Mouse (Mus musculus) midbrain, embryonic 11.5 days (tissue): ENCODE measurements at regions not wholly inside any gene's neighbourhood (a gene's known extent, or its start where the extent isn't known, plus 50 kb on each side); places are given as distances from the start of the nearest gene placed in this dataset.

ENCODE experiments used
- ATAC-seq: fragments of 200-750 bp; cut with Nextera tagmentation; 2 replicates; pipeline ENCODE4 v1.8.0; 2017; ENCODE audit warnings: moderate TSS enrichment, moderate library complexity; ENCODE audit not compliant: low FRiP score
- DNase-seq: peaks from one replicate; pipeline ENCODE4 v3.0.0; 2015; ENCODE audit warnings: low spot score; ENCODE audit errors: missing footprints
- H3K27ac ChIP-seq: fragments of 300-500 bp; sonication (generic); 2 replicates; pipeline ENCODE4 v1.5.1; 2014; ENCODE audit warnings: low read depth, low read length
- H3K27me3 ChIP-seq: fragments of 300-500 bp; sonication (generic); 2 replicates; pipeline ENCODE4 v1.6.1; 2014; ENCODE audit warnings: mild to moderate bottlenecking, low read length, moderate library complexity, mixed read lengths; ENCODE audit not compliant: control insufficient read depth, insufficient read depth
- H3K36me3 ChIP-seq: fragments of 300-500 bp; sonication (generic); 2 replicates; pipeline ENCODE4 v1.6.1; 2014; ENCODE audit warnings: mild to moderate bottlenecking, low read length, moderate library complexity, mixed read lengths; ENCODE audit not compliant: control insufficient read depth, insufficient read depth
- H3K4me1 ChIP-seq: fragments of 300-500 bp; sonication (generic); 2 replicates; pipeline ENCODE4 v1.6.1; 2014; ENCODE audit warnings: low read length; ENCODE audit not compliant: control insufficient read depth, insufficient read depth
- H3K4me2 ChIP-seq: fragments of 300-500 bp; sonication (generic); 2 replicates; pipeline ENCODE4 v1.6.1; 2014; ENCODE audit warnings: mild to moderate bottlenecking, moderate library complexity
- H3K4me3 ChIP-seq: fragments of 300-500 bp; sonication (generic); 2 replicates; pipeline ENCODE4 v1.5.1; 2014; ENCODE audit warnings: low read depth, low read length
- H3K9ac ChIP-seq: fragments of 300-500 bp; sonication (generic); 2 replicates; pipeline ENCODE4 v1.6.1; 2014; ENCODE audit warnings: low read length
- H3K9me3 ChIP-seq: fragments of 300-500 bp; sonication (generic); 2 replicates; pipeline ENCODE4 v1.6.1; 2016; ENCODE audit warnings: low read length; ENCODE audit not compliant: control insufficient read depth
- WGBS: fragments of 180-500 bp; shearing (Covaris S2); extraction: QIAGEN DNeasy Blood & Tissue Kit; methylation state at CpG from one replicate; pipeline ENCODE4 v1.1.7; 2014; 5-methylcytosine and 5-hydroxymethylcytosine counted together

GRCm38 (mm10) chr5:45301120-45301519, 148.9 kb downstream of the Qdpr start:
- H3K9ac ChIP-seq, result no peak overlapping the region
- H3K36me3 ChIP-seq, result no peaks in the 10 kb centered on the region
- H3K4me1 ChIP-seq, result no peaks in the 10 kb centered on the region
- H3K9me3 ChIP-seq, result no peaks in the 10 kb centered on the region
- H3K27ac ChIP-seq, result no peak overlapping the region
- WGBS, result 60% methylated on average over 1 of the region's 1 CpGs
- ATAC-seq (no peak), DNase-seq (no peak)
- H3K27me3 ChIP-seq, result no peaks in the 10 kb centered on the region
- no peak overlapping the region for H3K4me2 ChIP-seq
- no peak overlapping the region for H3K4me3 ChIP-seq

GRCm38 (mm10) chr5:45298872-45299271, 151.2 kb downstream of the Qdpr start:
- Histone ChIP-seq H3K27me3 (no peaks in the 10 kb centered on the region), H3K27ac (no peak overlapping the region), H3K36me3 (no peaks in the 10 kb centered on the region), H3K4me3 (no peak overlapping the region), H3K4me1 (no peaks in the 10 kb centered on the region), H3K9ac (no peak overlapping the region), H3K9me3 (no peaks in the 10 kb centered on the region), H3K4me2 (no peak overlapping the region)
- ATAC-seq (no peak), DNase-seq (no peak)
- WGBS, result 84% methylated on average over 2 of the region's 2 CpGs

- H3K4me2 ChIP-seq, result no peak overlapping the region
- 65% methylated on average over 4 of the region's 4 CpGs for WGBS
- no peak overlapping the region for H3K9ac ChIP-seq
- no peaks in the 10 kb centered on the region for H3K36me3 ChIP-seq
- no peak for ATAC-seq
- H3K27ac ChIP-seq, result no peak overlapping the region
- H3K9me3 ChIP-seq, result no peaks in the 10 kb centered on the region
- H3K4me1 ChIP-seq, result no peaks in the 10 kb centered on the region
- no peak overlapping the region for H3K4me3 ChIP-seq
- H3K27me3 ChIP-seq, result no peaks in the 10 kb centered on the region
- no peak for DNase-seq
Measured at GRCm38 (mm10) chr5:45295134-45295533, 154.9 kb downstream of the Qdpr start.

- Histone ChIP-seq H3K27ac (no peak overlapping the region), H3K4me2 (no peak overlapping the region), H3K9ac (no peak overlapping the region), H3K27me3 (no peaks in the 10 kb centered on the region), H3K36me3 (no peaks in the 10 kb centered on the region), H3K9me3 (no peaks in the 10 kb centered on the region), H3K4me1 (no peaks in the 10 kb centered on the region), H3K4me3 (no peak overlapping the region)
- ATAC-seq (no peak; the same call in 1 of the 2 replicates), DNase-seq (no peak)
- WGBS, result 80% methylated on average over 9 of the region's 9 CpGs
Measured at GRCm38 (mm10) chr5:45292833-45293546, 157.0 kb downstream of the Qdpr start.

GRCm38 (mm10) chr5:45292383-45292782, 157.7 kb downstream of the Qdpr start:
- WGBS, result 94% methylated on average over 1 of the region's 1 CpGs
- Histone ChIP-seq H3K27ac (no peak overlapping the region), H3K4me1 (no peaks in the 10 kb centered on the region), H3K4me3 (no peak overlapping the region), H3K27me3 (no peaks in the 10 kb centered on the region), H3K9ac (no peak overlapping the region), H3K9me3 (no peaks in the 10 kb centered on the region), H3K36me3 (no peaks in the 10 kb centered on the region), H3K4me2 (no peak overlapping the region)
- DNase-seq (no peak), ATAC-seq (no peak)

- Histone ChIP-seq H3K9me3 (no peaks in the 10 kb centered on the region), H3K4me1 (no peaks in the 10 kb centered on the region), H3K36me3 (no peaks in the 10 kb centered on the region), H3K4me3 (no peak overlapping the region), H3K27me3 (no peaks in the 10 kb centered on the region), H3K4me2 (no peak overlapping the region), H3K9ac (no peak overlapping the region), H3K27ac (no peak overlapping the region)
- 100% methylated on average over 1 of the region's 1 CpGs for WGBS
- no peak for DNase-seq
- no peak for ATAC-seq
Measured at GRCm38 (mm10) chr5:45291752-45292151, 158.3 kb downstream of the Qdpr start.

GRCm38 (mm10) chr5:45291276-45291675, 158.8 kb downstream of the Qdpr start:
- no peaks in the 10 kb centered on the region for H3K4me1 ChIP-seq
- no peak overlapping the region for H3K4me2 ChIP-seq
- no peak overlapping the region for H3K4me3 ChIP-seq
- ATAC-seq, result no peak
- H3K27me3 ChIP-seq, result no peaks in the 10 kb centered on the region
- H3K36me3 ChIP-seq, result no peaks in the 10 kb centered on the region
- no peaks in the 10 kb centered on the region for H3K9me3 ChIP-seq
- no peak for DNase-seq
- H3K27ac ChIP-seq, result no peak overlapping the region
- WGBS, result 94% methylated on average over 3 of the region's 3 CpGs
- H3K9ac ChIP-seq, result no peak overlapping the region

GRCm38 (mm10) chr5:45286454-45286853, 163.6 kb downstream of the Qdpr start:
- H3K4me3 ChIP-seq, result no peak overlapping the region
- H3K4me1 ChIP-seq, result peaks cover 10% of the 10 kb centered on the region
- H3K27ac ChIP-seq, result no peak overlapping the region
- H3K4me2 ChIP-seq, result no peak overlapping the region
- H3K27me3 ChIP-seq, result no peaks in the 10 kb centered on the region
- no peaks in the 10 kb centered on the region for H3K36me3 ChIP-seq
- no peaks in the 10 kb centered on the region for H3K9me3 ChIP-seq
- no peak overlapping the region for H3K9ac ChIP-seq
- 87% methylated on average over 8 of the region's 8 CpGs for WGBS
- DNase-seq, result no peak
- no peak for ATAC-seq

GRCm38 (mm10) chr5:45284680-45285079, 165.4 kb downstream of the Qdpr start:
- no peak overlapping the region for H3K27ac ChIP-seq
- no peak overlapping the region for H3K4me2 ChIP-seq
- peaks cover 10% of the 10 kb centered on the region for H3K4me1 ChIP-seq
- no peaks in the 10 kb centered on the region for H3K27me3 ChIP-seq
- H3K4me3 ChIP-seq, result no peak overlapping the region
- H3K36me3 ChIP-seq, result no peaks in the 10 kb centered on the region
- ATAC-seq (no peak), DNase-seq (no peak)
- H3K9me3 ChIP-seq, result no peaks in the 10 kb centered on the region
- no peak overlapping the region for H3K9ac ChIP-seq
